Mouse (Mus musculus) cerebellum, postnatal 4 days (tissue): Measurements from ENCODE around the gene Csf3r.

Experiments
- DNase-seq, 2 experiments: peaks; one replicate each; pipeline ENCODE4 v3.0.0; 2022; ENCODE audit warnings: low spot score in 2 of 2, mixed read lengths in 1 of 2

Gene Csf3r

GRCm38 (mm10) chr4:126057207-126058133 is 33.1 kb downstream of the Csf3r start:
- DNase-seq: no peak

GRCm38 (mm10) chr4:126058134-126058996 is 34.0 kb downstream of the Csf3r start, which contains the start of gene Oscp1:
Gene Oscp1 (plus strand): TSS chr4:126058565.
- peak; percentile 75 to 89 for DNase-seq

- DNase-seq: no peak
These were observed 34.6 kb downstream of the Csf3r start for GRCm38 (mm10) chr4:126058997-126059362.

GRCm38 (mm10) chr4:126062856-126063255 is 38.5 kb downstream of the Csf3r start:
- peak in 1 of 2 experiments; percentile 11 for DNase-seq

GRCm38 (mm10) chr4:126065241-126065640 is 40.9 kb downstream of the Csf3r start:
- DNase-seq: no peak

GRCm38 (mm10) chr4:126067401-126068077 is 43.2 kb downstream of the Csf3r start:
- DNase-seq: peak in 1 of 2 experiments; percentile 34

- DNase-seq: no peak
These were observed 44.5 kb downstream of the Csf3r start for GRCm38 (mm10) chr4:126068842-126069241.

- no peak for DNase-seq
These were observed 53.5 kb downstream of the Csf3r start for GRCm38 (mm10) chr4:126077833-126078232.

- no peak for DNase-seq
These were observed 54.9 kb downstream of the Csf3r start for GRCm38 (mm10) chr4:126079266-126079665.

- DNase-seq: no peak
These were observed 57.3 kb downstream of the Csf3r start for GRCm38 (mm10) chr4:126081601-126082000.

GRCm38 (mm10) chr4:126083021-126083420 is 58.7 kb downstream of the Csf3r start:
- no peak for DNase-seq

- DNase-seq: no peak
These were observed 60.0 kb downstream of the Csf3r start for GRCm38 (mm10) chr4:126084382-126084781.

- DNase-seq: peak; percentile 51 to 77
These were observed 61.7 kb downstream of the Csf3r start for GRCm38 (mm10) chr4:126085996-126086576.

- no peak for DNase-seq
These were observed 65.9 kb downstream of the Csf3r start for GRCm38 (mm10) chr4:126090101-126090847.

- DNase-seq: no peak
These were observed 66.4 kb downstream of the Csf3r start for GRCm38 (mm10) chr4:126090848-126091124.

- DNase-seq: no peak
These were observed 67.5 kb downstream of the Csf3r start for GRCm38 (mm10) chr4:126091873-126092272.
